Mouse (Mus musculus): ENCODE data around the gene Rab36.
"Not testable (repeated sequence)": the region's sequence is repeated elsewhere in the genome, so short reads cannot be mapped to it uniquely, and the experiment has no call there.

Rab36 gene

GRCm38 (mm10) chr10:75036883-75037379, at the start of gene Rab36:
Rab36 (plus strand) TSS chr10:75037058.
- DNase-seq = peak; percentile 83 to 90

GRCm38 (mm10) chr10:74987698-74988470, 49.0 kb upstream of the Rab36 start:
- no peak for DNase-seq

- DNase-seq = no peak
Observed at GRCm38 (mm10) chr10:74989814-74990213, 47.0 kb upstream of the Rab36 start.

GRCm38 (mm10) chr10:74990584-74991322, 46.1 kb upstream of the Rab36 start:
- no peak for DNase-seq

- DNase-seq = no peak
Observed at GRCm38 (mm10) chr10:74994863-74995262, 42.0 kb upstream of the Rab36 start.

GRCm38 (mm10) chr10:74995377-74995776, 41.5 kb upstream of the Rab36 start:
- DNase-seq = peak; percentile 40 to 58

GRCm38 (mm10) chr10:75001391-75001790, 35.5 kb upstream of the Rab36 start:
- DNase-seq = peak; percentile 81 to 85

GRCm38 (mm10) chr10:75004067-75004466, 32.8 kb upstream of the Rab36 start:
- DNase-seq = no peak

- DNase-seq = no peak
Observed at GRCm38 (mm10) chr10:75006889-75007662, 29.8 kb upstream of the Rab36 start.

GRCm38 (mm10) chr10:75010704-75011103, 26.2 kb upstream of the Rab36 start:
- DNase-seq = no peak

- DNase-seq = no peak
Observed at GRCm38 (mm10) chr10:75015465-75015864, 21.4 kb upstream of the Rab36 start.

- DNase-seq = peak in 1 of 2 experiments; percentile 37
Observed at GRCm38 (mm10) chr10:75016481-75016880, 20.4 kb upstream of the Rab36 start.

GRCm38 (mm10) chr10:75020271-75020670, 16.6 kb upstream of the Rab36 start:
- DNase-seq = no peak

- DNase-seq = peak; percentile 87 to 93
Observed at GRCm38 (mm10) chr10:75021138-75021537, 15.7 kb upstream of the Rab36 start.

- no peak for DNase-seq
Observed at GRCm38 (mm10) chr10:75026491-75026890, 10.4 kb upstream of the Rab36 start.

GRCm38 (mm10) chr10:75028743-75029142, 8.1 kb upstream of the Rab36 start:
- DNase-seq = no peak

- no peak for DNase-seq
Observed at GRCm38 (mm10) chr10:75029677-75030076, 7.2 kb upstream of the Rab36 start.

- DNase-seq = no peak
Observed at GRCm38 (mm10) chr10:75030234-75030633, 6.6 kb upstream of the Rab36 start.

- DNase-seq = no peak
Observed at GRCm38 (mm10) chr10:75031345-75032114, 5.3 kb upstream of the Rab36 start.

GRCm38 (mm10) chr10:75032395-75032794, 4.5 kb upstream of the Rab36 start, which contains the start of gene Rsph14:
Rsph14 (minus strand) TSS chr10:75032586.
- peak; percentile 68 to 84 for DNase-seq

- not testable (repeated sequence) for DNase-seq
Observed at GRCm38 (mm10) chr10:75042060-75042459, 5.2 kb downstream of the Rab36 start.

GRCm38 (mm10) chr10:75044459-75044858, 7.6 kb downstream of the Rab36 start:
- DNase-seq = no peak
